Mouse (Mus musculus) forebrain, embryonic 10.5 days (tissue): ENCODE results near the gene Ifnb1. TPM values are rescaled to one million over a fixed set of nuclear protein-coding genes. Genes with fewer than 3 reads are reported as not detected.
"Not testable (repeated sequence)": the region's sequence is repeated elsewhere in the genome, so short reads cannot be mapped to it uniquely, and the experiment has no call there.

ENCODE experiments used
- DNase-seq: peaks from one replicate; pipeline ENCODE4 v3.0.0-alpha.2; 2017; ENCODE audit warnings: low spot score; ENCODE audit errors: extremely low spot score
- H3K27ac ChIP-seq: fragments of 300-500 bp; sonication (generic); 2 replicates; pipeline ENCODE4 v1.5.1; 2016; ENCODE audit warnings: mild to moderate bottlenecking
- H3K27me3 ChIP-seq: fragments of 300-500 bp; sonication (generic); 2 replicates; pipeline ENCODE4 v1.6.1; 2016; ENCODE audit warnings: mild to moderate bottlenecking; ENCODE audit not compliant: poor library complexity, severe bottlenecking
- H3K36me3 ChIP-seq: fragments of 300-500 bp; sonication (generic); replicated peaks from 2 replicates; pipeline ENCODE4 v1.6.1; 2016; ENCODE audit warnings: mild to moderate bottlenecking, moderate library complexity
- H3K4me1 ChIP-seq: fragments of 300-500 bp; sonication (generic); 2 replicates; pipeline ENCODE4 v1.6.1; 2016
- H3K4me3 ChIP-seq: fragments of 300-500 bp; sonication (generic); 2 replicates; pipeline ENCODE4 v1.5.1; 2016; ENCODE audit warnings: mild to moderate bottlenecking, moderate library complexity
- H3K9me3 ChIP-seq: fragments of 300-500 bp; sonication (generic); 2 replicates; pipeline ENCODE4 v1.6.1; 2016; ENCODE audit warnings: mild to moderate bottlenecking, moderate library complexity
- WGBS: fragments of 180-500 bp; shearing (Covaris S2); methylation state at CpG from one replicate; pipeline ENCODE4 v1.1.7; 2016; 5-methylcytosine and 5-hydroxymethylcytosine counted together
- polyA plus RNA-seq: library from polyadenylated mRNA; unstranded; fragments of >200 nt; fragmentation: Nextera tagmentation; extraction: Ambion mirVana; gene quantifications from 2 replicates; pipeline ENCODE4 v1.2.1, GENCODE M21; 2016

Gene Ifnb1
- polyA plus RNA-seq = not detected in 2 replicates

- no peaks in the 10 kb centered on the region for H3K9me3 ChIP-seq
- no peak for DNase-seq
- H3K27me3 ChIP-seq = no peaks in the 10 kb centered on the region
- no peaks in the 10 kb centered on the region for H3K4me1 ChIP-seq
- no peaks in the 10 kb centered on the region for H3K36me3 ChIP-seq
- no peak within 1 kb of the TSS for H3K4me3 ChIP-seq
- H3K27ac ChIP-seq = no peak within 1 kb of the TSS
- 92% methylated on average over 4 of the region's 4 CpGs for WGBS
Measured at GRCm38 (mm10) chr4:88522674-88523073, at the start of gene Ifnb1. Ifnb1 (minus strand) TSS chr4:88522774.

GRCm38 (mm10) chr4:88571698-88572097 lies 49.1 kb upstream of the Ifnb1 start, which contains the start of gene Ifna14:
Ifna14 (minus strand) TSS chr4:88571798.
- 84% methylated on average over 1 of the region's 1 CpGs for WGBS

GRCm38 (mm10) chr4:88561791-88562190 lies 39.2 kb upstream of the Ifnb1 start:
- no peaks in the 10 kb centered on the region for H3K27me3 ChIP-seq
- no peaks in the 10 kb centered on the region for H3K9me3 ChIP-seq
- H3K36me3 ChIP-seq = no peaks in the 10 kb centered on the region
- H3K27ac ChIP-seq = no peak overlapping the region
- DNase-seq = no peak
- H3K4me3 ChIP-seq = no peak overlapping the region
- no peaks in the 10 kb centered on the region for H3K4me1 ChIP-seq
- 97% methylated on average over 1 of the region's 1 CpGs for WGBS

More at GRCm38 (mm10) chr4:88571698-88572097, 49.1 kb upstream of the Ifnb1 start, which contains the start of gene Ifna14:
- Histone ChIP-seq H3K27ac (no peak within 1 kb of the TSS), H3K36me3 (no peaks in the 10 kb centered on the region), H3K4me3 (no peak within 1 kb of the TSS), H3K9me3 (no peaks in the 10 kb centered on the region), H3K27me3 (no peaks in the 10 kb centered on the region), H3K4me1 (no peaks in the 10 kb centered on the region)
- no peak for DNase-seq

- not testable (repeated sequence) for H3K27me3 ChIP-seq, H3K27ac ChIP-seq
Measured at GRCm38 (mm10) chr4:88558145-88558544, 35.6 kb upstream of the Ifnb1 start, which contains the start of gene Ifna15. Ifna15 (minus strand) TSS chr4:88558245.

GRCm38 (mm10) chr4:88550161-88550945 lies 27.8 kb upstream of the Ifnb1 start:
- peak; percentile 64 for DNase-seq
- H3K36me3 ChIP-seq = no peaks in the 10 kb centered on the region
- H3K27me3 ChIP-seq = no peaks in the 10 kb centered on the region
- 37% methylated on average over 22 of the region's 22 CpGs for WGBS
- H3K27ac ChIP-seq = no peak overlapping the region
- peak overlapping the region; percentile 32 for H3K4me3 ChIP-seq
- H3K4me1 ChIP-seq = peaks cover 9% of the 10 kb centered on the region; the same call in 1 of the 2 replicates
- no peaks in the 10 kb centered on the region for H3K9me3 ChIP-seq

More at GRCm38 (mm10) chr4:88558145-88558544, 35.6 kb upstream of the Ifnb1 start, which contains the start of gene Ifna15:
- not testable (repeated sequence) for H3K4me3 ChIP-seq, H3K9me3 ChIP-seq, H3K4me1 ChIP-seq, DNase-seq, H3K36me3 ChIP-seq

GRCm38 (mm10) chr4:88547986-88548385 lies 25.4 kb upstream of the Ifnb1 start:
- no peaks in the 10 kb centered on the region for H3K36me3 ChIP-seq
- no peaks in the 10 kb centered on the region for H3K9me3 ChIP-seq
- no peak overlapping the region for H3K4me3 ChIP-seq
- peaks cover 9% of the 10 kb centered on the region; the same call in 1 of the 2 replicates for H3K4me1 ChIP-seq
- no peaks in the 10 kb centered on the region for H3K27me3 ChIP-seq
- no peak overlapping the region for H3K27ac ChIP-seq
- DNase-seq = no peak
- WGBS = 90% methylated on average over 1 of the region's 1 CpGs

- Histone ChIP-seq H3K27ac (no peak overlapping the region), H3K4me3 (no peak overlapping the region), H3K27me3 (no peaks in the 10 kb centered on the region), H3K36me3 (no peaks in the 10 kb centered on the region), H3K4me1 (no peaks in the 10 kb centered on the region), H3K9me3 (no peaks in the 10 kb centered on the region)
- 53% methylated on average over 2 of the region's 2 CpGs for WGBS
- no peak for DNase-seq
Measured at GRCm38 (mm10) chr4:88543649-88544234, 21.2 kb upstream of the Ifnb1 start.

GRCm38 (mm10) chr4:88537328-88537727 lies 14.8 kb upstream of the Ifnb1 start:
- no peaks in the 10 kb centered on the region for H3K4me1 ChIP-seq
- no peak for DNase-seq
- no peaks in the 10 kb centered on the region for H3K9me3 ChIP-seq
- H3K4me3 ChIP-seq = no peak overlapping the region
- no peak overlapping the region for H3K27ac ChIP-seq
- H3K36me3 ChIP-seq = no peaks in the 10 kb centered on the region
- H3K27me3 ChIP-seq = no peaks in the 10 kb centered on the region
- 86% methylated on average over 12 of the region's 12 CpGs for WGBS

- DNase-seq = no peak
- 90% methylated on average over 7 of the region's 7 CpGs for WGBS
Measured at GRCm38 (mm10) chr4:88536640-88537039, 14.1 kb upstream of the Ifnb1 start.

GRCm38 (mm10) chr4:88535742-88536141 lies 13.2 kb upstream of the Ifnb1 start:
- no peak overlapping the region for H3K27ac ChIP-seq
- H3K4me1 ChIP-seq = no peaks in the 10 kb centered on the region
- no peaks in the 10 kb centered on the region for H3K9me3 ChIP-seq
- 92% methylated on average over 1 of the region's 1 CpGs for WGBS
- no peaks in the 10 kb centered on the region for H3K27me3 ChIP-seq
- no peaks in the 10 kb centered on the region for H3K36me3 ChIP-seq
- DNase-seq = no peak
- H3K4me3 ChIP-seq = no peak overlapping the region

More at GRCm38 (mm10) chr4:88536640-88537039, 14.1 kb upstream of the Ifnb1 start:
- no peaks in the 10 kb centered on the region for H3K27me3 ChIP-seq
- H3K9me3 ChIP-seq = no peaks in the 10 kb centered on the region
- no peaks in the 10 kb centered on the region for H3K36me3 ChIP-seq
- H3K4me3 ChIP-seq = no peak overlapping the region
- H3K27ac ChIP-seq = no peak overlapping the region
- no peaks in the 10 kb centered on the region for H3K4me1 ChIP-seq

- H3K4me1 ChIP-seq = peaks cover 4% of the 10 kb centered on the region
- no peaks in the 10 kb centered on the region for H3K36me3 ChIP-seq
- H3K4me3 ChIP-seq = no peak overlapping the region
- H3K27ac ChIP-seq = no peak overlapping the region
- no peaks in the 10 kb centered on the region for H3K27me3 ChIP-seq
- no peak for DNase-seq
- H3K9me3 ChIP-seq = no peaks in the 10 kb centered on the region
- WGBS = 96% methylated on average over 1 of the region's 1 CpGs
Measured at GRCm38 (mm10) chr4:88534903-88535302, 12.3 kb upstream of the Ifnb1 start.

GRCm38 (mm10) chr4:88533499-88533898 lies 10.9 kb upstream of the Ifnb1 start:
- no peak for DNase-seq
- H3K27ac ChIP-seq = no peak overlapping the region
- no peak overlapping the region for H3K4me3 ChIP-seq
- no peaks in the 10 kb centered on the region for H3K36me3 ChIP-seq
- 96% methylated on average over 2 of the region's 2 CpGs for WGBS
- H3K4me1 ChIP-seq = peaks cover 5% of the 10 kb centered on the region
- no peaks in the 10 kb centered on the region for H3K27me3 ChIP-seq
- H3K9me3 ChIP-seq = no peaks in the 10 kb centered on the region

GRCm38 (mm10) chr4:88530892-88531291 lies 8.3 kb upstream of the Ifnb1 start:
- H3K27me3 ChIP-seq = no peaks in the 10 kb centered on the region
- peaks cover 5% of the 10 kb centered on the region for H3K4me1 ChIP-seq
- WGBS = 92% methylated on average over 2 of the region's 2 CpGs
- H3K4me3 ChIP-seq = no peak overlapping the region
- DNase-seq = no peak
- no peaks in the 10 kb centered on the region for H3K9me3 ChIP-seq
- no peak overlapping the region for H3K27ac ChIP-seq
- H3K36me3 ChIP-seq = no peaks in the 10 kb centered on the region
